Mouse (Mus musculus) limb, embryonic 10.5 days (tissue): ENCODE results near the gene Tmem182. TPM values are rescaled to one million over a fixed set of nuclear protein-coding genes. Genes with fewer than 3 reads are reported as not detected.

ENCODE experiments used
- DNase-seq: peaks from one replicate; pipeline ENCODE4 v3.0.0-alpha.2; 2017; ENCODE audit warnings: low spot score
- H3K27ac ChIP-seq: fragments of 300-500 bp; sonication (generic); 2 replicates; pipeline ENCODE4 v1.5.1; 2016; ENCODE audit warnings: mild to moderate bottlenecking
- H3K27me3 ChIP-seq: fragments of 300-500 bp; sonication (generic); 2 replicates; pipeline ENCODE4 v1.6.1; 2016; ENCODE audit warnings: low read depth, mild to moderate bottlenecking; ENCODE audit not compliant: poor library complexity, severe bottlenecking
- H3K36me3 ChIP-seq: fragments of 300-500 bp; sonication (generic); 2 replicates; pipeline ENCODE4 v1.6.1; 2016; ENCODE audit warnings: mild to moderate bottlenecking, moderate library complexity
- H3K4me1 ChIP-seq: fragments of 300-500 bp; sonication (generic); 2 replicates; pipeline ENCODE4 v1.6.1; 2016
- H3K4me3 ChIP-seq: fragments of 300-500 bp; sonication (generic); 2 replicates; pipeline ENCODE4 v1.5.1; 2016; ENCODE audit warnings: mild to moderate bottlenecking, moderate library complexity
- H3K9me3 ChIP-seq: fragments of 300-500 bp; sonication (generic); replicated peaks from 2 replicates; pipeline ENCODE4 v1.6.1; 2016; ENCODE audit warnings: mild to moderate bottlenecking
- WGBS: fragments of 180-500 bp; shearing (Covaris S2); methylation state at CpG from one replicate; pipeline ENCODE4 v1.1.7; 2016; 5-methylcytosine and 5-hydroxymethylcytosine counted together
- polyA plus RNA-seq: library from polyadenylated mRNA; unstranded; fragments of >200 nt; fragmentation: Nextera tagmentation; extraction: Ambion mirVana; gene quantifications from 2 replicates; pipeline ENCODE4 v1.2.1, GENCODE M21; 2016

The Tmem182 gene
- polyA plus RNA-seq, 1 experiment from 2014 or later: 0.09 TPM

- no peak for DNase-seq
- H3K4me3 ChIP-seq: no peak overlapping the region
- H3K9me3 ChIP-seq: no peaks in the 10 kb centered on the region
- H3K4me1 ChIP-seq: no peaks in the 10 kb centered on the region
- H3K27me3 ChIP-seq: no peaks in the 10 kb centered on the region
- H3K27ac ChIP-seq: no peak overlapping the region
- WGBS: 86% methylated on average over 3 of the region's 3 CpGs
- no peaks in the 10 kb centered on the region for H3K36me3 ChIP-seq
Measured at GRCm38 (mm10) chr1:40808643-40809042, 3.2 kb downstream of the Tmem182 start.

GRCm38 (mm10) chr1:40815071-40815845 lies 9.9 kb downstream of the Tmem182 start:
- H3K4me1 ChIP-seq: peaks cover 12% of the 10 kb centered on the region
- DNase-seq: peak; percentile 46
- no peaks in the 10 kb centered on the region for H3K27me3 ChIP-seq
- WGBS: 59% methylated on average over 16 of the region's 16 CpGs
- no peaks in the 10 kb centered on the region for H3K36me3 ChIP-seq
- peak overlapping the region; percentile 74 for H3K27ac ChIP-seq
- H3K4me3 ChIP-seq: peak overlapping the region; percentile 33
- no peaks in the 10 kb centered on the region for H3K9me3 ChIP-seq

- no peaks in the 10 kb centered on the region for H3K27me3 ChIP-seq
- H3K27ac ChIP-seq: no peak overlapping the region
- no peak for DNase-seq
- H3K4me1 ChIP-seq: peaks cover 6% of the 10 kb centered on the region
- 75% methylated on average over 4 of the region's 4 CpGs for WGBS
- H3K36me3 ChIP-seq: no peaks in the 10 kb centered on the region
- no peaks in the 10 kb centered on the region for H3K9me3 ChIP-seq
- no peak overlapping the region for H3K4me3 ChIP-seq
Measured at GRCm38 (mm10) chr1:40824517-40824916, 19.1 kb downstream of the Tmem182 start.

GRCm38 (mm10) chr1:40824936-40825335 lies 19.5 kb downstream of the Tmem182 start:
- peak; percentile 35 for DNase-seq
- no peak overlapping the region for H3K27ac ChIP-seq
- H3K27me3 ChIP-seq: no peaks in the 10 kb centered on the region
- H3K36me3 ChIP-seq: no peaks in the 10 kb centered on the region
- H3K4me1 ChIP-seq: peaks cover 6% of the 10 kb centered on the region
- no peak overlapping the region for H3K4me3 ChIP-seq
- no peaks in the 10 kb centered on the region for H3K9me3 ChIP-seq
- WGBS: 52% methylated on average over 8 of the region's 8 CpGs

GRCm38 (mm10) chr1:40825826-40826225 lies 20.4 kb downstream of the Tmem182 start:
- H3K27ac ChIP-seq: no peak overlapping the region
- no peak overlapping the region for H3K4me3 ChIP-seq
- no peaks in the 10 kb centered on the region for H3K9me3 ChIP-seq
- no peaks in the 10 kb centered on the region for H3K27me3 ChIP-seq
- WGBS: 85% methylated on average over 7 of the region's 7 CpGs
- H3K36me3 ChIP-seq: no peaks in the 10 kb centered on the region
- DNase-seq: no peak
- H3K4me1 ChIP-seq: peaks cover 6% of the 10 kb centered on the region

- no peak overlapping the region for H3K27ac ChIP-seq
- H3K9me3 ChIP-seq: no peaks in the 10 kb centered on the region
- peaks cover 6% of the 10 kb centered on the region for H3K4me1 ChIP-seq
- WGBS: 79% methylated on average over 10 of the region's 10 CpGs
- DNase-seq: no peak
- H3K36me3 ChIP-seq: no peaks in the 10 kb centered on the region
- no peak overlapping the region for H3K4me3 ChIP-seq
- no peaks in the 10 kb centered on the region for H3K27me3 ChIP-seq
Measured at GRCm38 (mm10) chr1:40829213-40829914, 24.0 kb downstream of the Tmem182 start.

- no peaks in the 10 kb centered on the region for H3K9me3 ChIP-seq
- H3K4me1 ChIP-seq: no peaks in the 10 kb centered on the region
- DNase-seq: no peak
- no peaks in the 10 kb centered on the region for H3K36me3 ChIP-seq
- 92% methylated on average over 4 of the region's 4 CpGs for WGBS
- H3K27me3 ChIP-seq: no peaks in the 10 kb centered on the region
- no peak overlapping the region for H3K27ac ChIP-seq
- H3K4me3 ChIP-seq: no peak overlapping the region
Measured at GRCm38 (mm10) chr1:40830712-40831507, 25.5 kb downstream of the Tmem182 start.

GRCm38 (mm10) chr1:40835468-40835867 lies 30.1 kb downstream of the Tmem182 start:
- 89% methylated on average over 4 of the region's 4 CpGs for WGBS
- no peak for DNase-seq
- no peaks in the 10 kb centered on the region for H3K9me3 ChIP-seq

GRCm38 (mm10) chr1:40840605-40841004 lies 35.2 kb downstream of the Tmem182 start:
- DNase-seq: no peak
- peaks cover 7% of the 10 kb centered on the region; the same call in 1 of the 2 replicates for H3K4me1 ChIP-seq
- no peak overlapping the region for H3K27ac ChIP-seq
- no peaks in the 10 kb centered on the region for H3K36me3 ChIP-seq
- no peaks in the 10 kb centered on the region for H3K9me3 ChIP-seq
- H3K4me3 ChIP-seq: no peak overlapping the region
- 92% methylated on average over 8 of the region's 8 CpGs for WGBS
- no peaks in the 10 kb centered on the region for H3K27me3 ChIP-seq

More at GRCm38 (mm10) chr1:40835468-40835867, 30.1 kb downstream of the Tmem182 start:
- Histone ChIP-seq H3K36me3 (no peaks in the 10 kb centered on the region), H3K4me3 (no peak overlapping the region), H3K4me1 (no peaks in the 10 kb centered on the region), H3K27me3 (no peaks in the 10 kb centered on the region), H3K27ac (no peak overlapping the region)

- DNase-seq: no peak
- no peaks in the 10 kb centered on the region for H3K27me3 ChIP-seq
- H3K4me1 ChIP-seq: peaks cover 7% of the 10 kb centered on the region; the same call in 1 of the 2 replicates
- no peak overlapping the region for H3K27ac ChIP-seq
- H3K4me3 ChIP-seq: no peak overlapping the region
- H3K9me3 ChIP-seq: no peaks in the 10 kb centered on the region
- H3K36me3 ChIP-seq: no peaks in the 10 kb centered on the region
- WGBS: 89% methylated on average over 5 of the region's 5 CpGs
Measured at GRCm38 (mm10) chr1:40841032-40841761, 35.8 kb downstream of the Tmem182 start.

- Histone ChIP-seq H3K4me3 (no peak overlapping the region), H3K4me1 (peaks cover 7% of the 10 kb centered on the region; the same call in 1 of the 2 replicates), H3K36me3 (no peaks in the 10 kb centered on the region), H3K27me3 (no peaks in the 10 kb centered on the region), H3K27ac (no peak overlapping the region), H3K9me3 (no peaks in the 10 kb centered on the region)
- DNase-seq: peak; percentile 68
Measured at GRCm38 (mm10) chr1:40844616-40845015, 39.2 kb downstream of the Tmem182 start.

GRCm38 (mm10) chr1:40847196-40847938 lies 42.0 kb downstream of the Tmem182 start:
- Histone ChIP-seq H3K4me3 (no peak overlapping the region), H3K27me3 (no peaks in the 10 kb centered on the region), H3K36me3 (no peaks in the 10 kb centered on the region), H3K9me3 (no peaks in the 10 kb centered on the region), H3K4me1 (no peaks in the 10 kb centered on the region), H3K27ac (no peak overlapping the region)
- WGBS: 86% methylated on average over 2 of the region's 2 CpGs
- DNase-seq: no peak
